Mouse (Mus musculus) neutrophil, adult 5-6 weeks (primary cell): ENCODE results near the gene Pip4p1. TPM values are rescaled to one million over a fixed set of nuclear protein-coding genes. Genes with fewer than 3 reads are reported as not detected.
A peak's percentile ranks its signal among the peaks of the same experiment; 100 is the strongest.
"Not testable (repeated sequence)": the region's sequence is repeated elsewhere in the genome, so short reads cannot be mapped to it uniquely, and the experiment has no call there.

Experiments used
- ATAC-seq: fragments of 151-379, 151-347 bp; 2 replicates; pipeline ENCODE4 v1.8.0; 2017; ENCODE audit warnings: mild to moderate bottlenecking, moderate TSS enrichment; ENCODE audit not compliant: insufficient number of reproducible peaks, poor library complexity, low FRiP score, severe bottlenecking; ENCODE audit errors: extremely low read depth
- total RNA-seq: library from RNA; stranded (forward); fragments of 200-1000 nt; gene quantifications from 2 replicates; pipeline ENCODE4 v1.2.3, GENCODE M21; 2017

Pip4p1 gene
- total RNA-seq = 48.2 and 58.0 TPM in 2 replicates

GRCm38 (mm10) chr14:50930754-50931492 lies at the start of gene Pip4p1, which contains the start of gene Pnp:
Pip4p1 (minus strand) TSS chr14:50930856.
Pnp (plus strand) TSS chr14:50931082.
- ATAC-seq = peak; percentile 94

DNA sequence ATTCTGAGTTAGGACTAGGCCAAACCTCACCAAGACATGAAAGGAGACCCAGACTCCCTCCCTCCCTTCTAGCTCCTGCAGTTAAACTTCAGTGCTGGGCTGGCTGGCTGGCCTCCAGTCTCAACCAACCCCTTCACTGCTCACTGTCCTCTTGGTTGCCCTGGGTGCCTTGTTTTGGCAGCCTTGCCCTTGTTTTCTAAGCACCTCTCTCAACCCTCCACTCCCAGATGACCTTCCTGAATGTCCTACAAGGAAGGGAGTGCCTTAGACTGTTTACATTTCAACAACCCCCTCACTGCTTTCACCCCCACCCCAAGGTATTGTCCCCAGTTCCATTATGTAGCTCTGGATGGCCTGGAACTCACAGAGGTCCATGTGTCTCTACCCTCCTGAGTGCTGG lies 49.0 kb upstream of the Pip4p1 start:
- no peak for ATAC-seq

DNA sequence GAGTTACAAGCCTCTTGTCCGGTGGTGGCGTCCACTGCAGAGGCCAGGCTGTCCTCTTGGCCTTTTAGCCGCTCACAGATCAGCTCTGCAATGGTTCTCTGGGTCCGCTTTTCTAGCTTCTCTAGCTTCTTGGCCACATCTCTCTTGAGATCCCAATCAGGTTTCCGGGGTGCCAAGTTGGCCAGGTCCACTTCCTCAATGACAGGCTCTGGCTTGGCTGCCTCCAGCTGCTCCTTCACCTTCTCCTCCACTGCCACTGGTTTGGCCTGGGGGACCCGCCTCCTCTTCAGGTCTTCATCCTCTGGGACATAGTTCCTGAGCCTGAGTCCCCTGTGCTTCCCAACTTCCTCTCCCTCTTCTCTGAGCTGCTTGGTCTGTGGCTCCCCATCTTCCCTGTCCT lies 47.8 kb upstream of the Pip4p1 start:
- ATAC-seq = peak; percentile 51

DNA sequence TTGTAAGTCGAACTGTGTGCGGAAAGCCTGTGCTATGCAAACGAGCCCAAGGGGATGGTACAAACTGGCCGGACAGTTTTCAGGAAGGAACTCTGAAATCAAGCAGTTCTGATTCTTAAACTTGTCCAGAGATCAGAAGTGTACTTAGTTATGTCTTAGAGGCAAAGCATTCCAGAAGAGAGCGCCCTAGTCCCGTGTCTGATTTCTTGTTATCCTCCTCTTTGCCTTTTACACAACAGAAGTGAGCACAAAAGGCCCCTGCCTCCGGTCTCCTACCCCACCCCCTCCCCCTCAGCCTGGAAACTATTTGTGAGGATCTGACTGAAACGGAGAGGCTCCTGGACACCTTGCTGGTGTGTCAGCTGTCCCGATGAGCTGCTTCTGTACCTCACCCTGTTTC lies 46.0 kb upstream of the Pip4p1 start:
- peak; percentile 20; the same call in 1 of the 2 replicates for ATAC-seq

DNA sequence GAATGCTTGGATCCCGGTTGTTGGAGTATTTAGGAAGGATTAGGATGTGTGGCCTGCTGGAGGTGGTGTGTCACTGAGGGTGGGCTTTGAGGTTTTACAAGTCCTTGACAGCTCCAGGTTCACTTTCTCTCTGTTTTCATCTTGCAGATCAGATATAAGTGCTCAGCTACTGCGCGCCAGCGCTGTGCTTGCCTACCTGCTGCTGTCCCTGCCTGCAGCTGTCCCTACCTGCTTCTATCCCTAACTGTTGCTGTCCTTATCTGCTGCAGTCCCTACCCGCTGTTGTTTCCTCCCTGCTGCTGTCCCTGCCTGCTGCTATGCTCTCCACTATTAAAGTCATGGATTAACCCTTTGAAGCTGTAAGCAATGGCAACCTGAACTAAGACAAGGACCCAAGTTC lies 44.3 kb upstream of the Pip4p1 start:
- no peak for ATAC-seq

DNA sequence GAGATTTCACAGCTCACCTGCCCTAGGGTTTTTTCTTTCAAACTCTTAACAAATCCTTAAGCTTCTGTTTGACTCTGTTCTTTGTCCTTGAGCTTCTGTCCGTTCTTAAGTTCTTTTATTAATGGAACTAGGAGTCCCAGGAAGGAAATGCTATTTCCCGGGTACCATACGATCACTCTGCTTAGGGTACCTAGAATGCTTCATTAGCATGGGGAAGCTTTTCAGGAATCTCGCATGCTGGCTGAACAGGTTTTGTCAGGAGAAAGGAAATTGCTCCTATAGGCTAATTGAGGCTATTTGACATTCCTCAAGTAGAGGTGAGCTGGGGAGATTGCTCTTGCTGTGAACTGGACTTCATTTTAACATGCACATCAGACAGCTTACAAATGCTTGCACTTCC lies 43.0 kb upstream of the Pip4p1 start:
- no peak for ATAC-seq

GRCm38 (mm10) chr14:50973054-50973453 lies 42.4 kb upstream of the Pip4p1 start:
- not testable (repeated sequence) for ATAC-seq

DNA sequence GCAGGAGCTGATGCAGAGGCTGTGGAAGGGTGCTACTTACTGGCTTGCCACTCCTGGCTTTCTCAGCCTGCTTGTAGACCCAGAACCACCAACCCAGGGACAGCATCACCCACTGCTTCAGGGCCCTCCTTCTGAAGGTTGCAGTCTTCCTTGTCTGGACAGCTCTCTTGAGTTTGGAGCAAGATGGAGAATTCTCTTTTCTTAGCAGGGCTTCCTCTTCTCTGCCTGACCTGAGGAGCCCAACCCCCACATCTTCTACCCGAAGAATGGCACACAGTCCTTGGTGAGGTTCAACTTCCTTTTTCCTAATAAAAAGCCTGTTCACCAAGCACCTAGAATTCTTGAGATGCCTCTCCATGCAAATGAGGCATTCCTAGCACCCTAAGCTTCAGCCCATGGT lies 40.2 kb upstream of the Pip4p1 start:
- peak; percentile 56 for ATAC-seq

- ATAC-seq = no peak
Observed at GRCm38 (mm10) chr14:50969558-50970544, 39.2 kb upstream of the Pip4p1 start.

- no peak for ATAC-seq
Observed at GRCm38 (mm10) chr14:50969041-50969440, 38.4 kb upstream of the Pip4p1 start.

DNA sequence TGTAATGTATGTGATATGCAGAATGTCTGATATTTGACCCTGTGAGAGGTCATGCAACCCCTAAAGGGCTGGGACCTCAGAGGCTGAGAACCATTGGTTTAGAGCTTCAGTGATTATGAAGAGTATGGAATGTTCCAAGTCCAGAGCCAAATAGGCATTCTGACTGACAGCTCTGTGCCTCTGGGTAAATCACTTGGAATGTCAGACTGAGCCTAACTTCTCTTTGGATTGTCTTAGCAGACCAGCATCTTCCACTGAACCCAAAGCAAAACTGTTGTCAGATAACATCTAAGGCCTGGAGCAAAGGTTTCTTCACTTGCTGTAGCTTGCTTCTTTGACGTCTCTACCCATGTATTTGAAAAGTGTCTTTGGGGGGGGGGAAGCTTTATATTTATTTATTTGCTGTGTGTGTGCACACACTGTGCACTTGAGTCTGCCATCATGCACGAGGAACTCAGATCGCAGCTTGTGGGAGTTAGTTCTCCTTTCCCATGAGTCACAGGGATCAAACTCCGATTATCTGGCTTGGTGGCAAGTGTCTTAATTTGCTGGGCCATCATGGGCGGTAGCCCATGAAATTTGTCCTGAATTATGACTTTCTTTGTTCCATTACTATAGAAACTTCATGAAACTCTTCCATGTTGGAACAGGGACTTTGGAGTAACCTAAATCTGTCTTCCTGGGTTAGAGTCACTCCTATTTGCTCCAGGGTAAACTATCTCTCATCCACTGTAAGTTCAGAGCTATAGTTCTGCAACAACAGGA lies 37.7 kb upstream of the Pip4p1 start:
- ATAC-seq = no peak

GRCm38 (mm10) chr14:50958289-50958995 lies 27.8 kb upstream of the Pip4p1 start:
- not testable (repeated sequence) for ATAC-seq

- ATAC-seq = not testable (repeated sequence)
Observed at GRCm38 (mm10) chr14:50957146-50957545, 26.5 kb upstream of the Pip4p1 start.

GRCm38 (mm10) chr14:50956724-50957123 lies 26.1 kb upstream of the Pip4p1 start:
- not testable (repeated sequence) for ATAC-seq

DNA sequence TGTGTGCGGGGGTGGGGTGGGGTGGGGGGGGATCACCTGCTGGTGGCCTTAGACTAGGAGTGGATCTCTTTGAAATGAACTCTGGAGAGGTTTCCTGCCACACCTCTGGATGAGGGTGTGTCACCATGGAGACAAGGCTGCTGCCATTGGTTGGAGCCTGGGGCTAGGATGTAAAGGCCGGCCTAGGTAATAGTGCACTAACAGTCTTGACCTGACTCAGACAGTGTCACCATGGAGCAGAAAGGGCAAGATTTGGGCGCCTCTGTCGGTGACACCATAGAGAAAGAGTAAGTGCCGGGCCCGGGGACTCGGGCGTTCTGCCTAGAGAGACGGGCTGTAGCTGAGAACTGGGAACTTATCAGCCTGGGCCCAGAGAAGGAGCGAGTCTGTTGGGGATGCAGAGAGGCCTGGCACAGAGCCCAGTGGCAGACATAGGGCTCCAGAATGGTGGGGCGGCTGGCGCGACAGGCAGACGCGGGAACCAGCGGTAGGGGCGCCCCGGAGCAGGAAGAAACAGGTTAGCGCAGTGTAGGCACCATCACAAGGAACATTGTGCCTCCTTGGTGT lies 25.4 kb upstream of the Pip4p1 start, which contains the start of gene Pnp2:
Gene Pnp2 (plus strand): TSS at position 51 of the 567 bp plus-strand sequence.
- peak; percentile 86 for ATAC-seq

DNA sequence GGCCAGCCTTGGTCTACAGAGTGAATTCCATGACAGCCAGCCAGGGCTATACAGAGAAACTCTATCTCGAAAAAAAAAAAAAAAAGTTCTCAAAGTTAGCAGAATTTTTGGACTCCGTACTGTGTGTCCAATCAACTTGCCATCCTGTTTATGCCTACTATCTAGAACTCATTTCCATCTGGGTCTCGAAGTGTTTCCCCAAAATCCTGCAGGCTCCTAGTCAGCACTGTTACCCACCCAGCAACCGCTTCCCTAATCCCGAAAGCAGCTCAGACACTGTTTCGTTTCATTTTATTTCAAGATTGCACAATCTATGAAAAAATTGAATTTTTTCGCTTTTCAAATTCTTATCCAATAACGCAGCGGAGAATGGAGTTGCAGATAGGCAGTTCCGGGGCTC lies 24.8 kb upstream of the Pip4p1 start:
- no peak for ATAC-seq

DNA sequence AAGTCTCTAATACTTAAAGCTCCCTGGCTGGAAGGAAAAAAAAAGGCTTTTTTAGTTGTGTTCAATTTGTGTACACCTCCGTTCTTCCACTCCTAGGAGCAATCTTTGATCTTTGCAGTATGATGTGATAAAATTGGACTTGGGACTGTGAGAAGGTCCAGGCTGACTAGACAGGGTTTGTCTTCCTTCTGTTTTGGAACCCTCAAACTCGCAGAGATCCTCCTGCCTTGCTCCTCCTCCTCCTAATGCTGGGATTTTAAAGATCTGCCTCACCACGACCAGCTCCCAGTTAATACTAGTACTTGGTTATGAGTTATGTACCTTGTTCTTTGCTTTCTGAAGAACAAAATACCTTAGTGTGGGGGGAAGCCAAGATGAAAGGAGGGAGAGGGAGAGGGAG lies 14.9 kb upstream of the Pip4p1 start:
- not testable (repeated sequence) for ATAC-seq

DNA sequence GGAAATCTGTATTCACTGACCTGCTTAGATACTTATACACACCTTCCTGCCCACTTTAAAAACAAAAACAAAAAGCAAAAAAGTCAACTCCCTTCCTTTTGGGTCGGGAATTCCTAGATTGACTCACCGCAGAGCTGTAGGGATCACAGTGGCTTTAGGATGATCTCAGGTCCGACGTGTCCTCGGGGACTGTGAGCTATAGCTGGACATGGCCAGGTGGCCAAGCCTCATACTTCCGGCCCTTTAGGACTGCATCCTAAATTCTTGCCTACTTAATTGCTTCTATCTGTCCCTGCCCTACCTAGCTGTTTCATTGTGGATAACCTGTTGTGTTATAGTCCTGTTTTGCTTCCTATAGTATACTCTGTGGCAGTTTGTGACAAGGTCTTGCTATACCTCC lies 14.4 kb upstream of the Pip4p1 start:
- ATAC-seq = not testable (repeated sequence)
